Mouse (Mus musculus) gastrocnemius, postnatal 10 days (tissue): ENCODE results near the gene Kif18b. TPM values are rescaled to one million over a fixed set of nuclear protein-coding genes. Genes with fewer than 3 reads are reported as not detected.

Experiments
- DNase-seq: peaks from one replicate; pipeline ENCODE4 v3.0.0; 2021; ENCODE audit warnings: mixed read lengths
- long read RNA-seq, 2 experiments: library from polyadenylated mRNA; stranded (forward); transcript quantifications; one replicate each; pipeline ENCODE4 v2.0.0; 2021
- total RNA-seq, 2 experiments: library from RNA; stranded (reverse); gene quantifications; 2 replicates each; pipeline ENCODE4 v1.2.3; 2021

Kif18b gene
- total RNA-seq: 1 to 10 TPM; 4.0 to 5.7 TPM
- long read RNA-seq, experiment 1, transcript Kif18b-201 (16 exons, 3,326 nt): major isoform, 8 of 12 reads
- long read RNA-seq, experiment 1, partial matches to known transcripts: 4 of 12 reads
- long read RNA-seq, experiment 1, other reads (novel, unspliced or antisense): 0 of 12 reads
- long read RNA-seq, experiment 2, transcript Kif18b-201 (16 exons, 3,326 nt): major isoform, 6 of 10 reads
- long read RNA-seq, experiment 2, partial matches to known transcripts: 1 of 10 reads
- long read RNA-seq, experiment 2, other reads (novel, unspliced or antisense): 3 of 10 reads

GRCm38 (mm10) chr11:102924557-102925350 lies at the start of gene Kif18b:
Kif18b (minus strand) TSS chr11:102925124.
- peak; percentile 93 for DNase-seq

- no peak for DNase-seq
Measured at GRCm38 (mm10) chr11:102972326-102972725, 47.4 kb upstream of the Kif18b start.

GRCm38 (mm10) chr11:102971604-102972003 lies 46.7 kb upstream of the Kif18b start:
- DNase-seq: no peak

- no peak for DNase-seq
Measured at GRCm38 (mm10) chr11:102964547-102965091, 39.7 kb upstream of the Kif18b start.

- DNase-seq: no peak
Measured at GRCm38 (mm10) chr11:102963855-102964546, 39.1 kb upstream of the Kif18b start.

- DNase-seq: no peak
Measured at GRCm38 (mm10) chr11:102963246-102963854, 38.4 kb upstream of the Kif18b start.

GRCm38 (mm10) chr11:102962861-102963245 lies 37.9 kb upstream of the Kif18b start:
- DNase-seq: no peak

- no peak for DNase-seq
Measured at GRCm38 (mm10) chr11:102961082-102961481, 36.2 kb upstream of the Kif18b start.

- DNase-seq: no peak
Measured at GRCm38 (mm10) chr11:102958870-102959269, 33.9 kb upstream of the Kif18b start.

- DNase-seq: no peak
Measured at GRCm38 (mm10) chr11:102958431-102958830, 33.5 kb upstream of the Kif18b start.

GRCm38 (mm10) chr11:102957692-102958091 lies 32.8 kb upstream of the Kif18b start:
- DNase-seq: no peak

GRCm38 (mm10) chr11:102956962-102957614 lies 32.2 kb upstream of the Kif18b start:
- peak; percentile 39 for DNase-seq

- DNase-seq: no peak
Measured at GRCm38 (mm10) chr11:102952922-102953321, 28.0 kb upstream of the Kif18b start.

GRCm38 (mm10) chr11:102948043-102948961 lies 23.4 kb upstream of the Kif18b start:
- peak; percentile 30 for DNase-seq

GRCm38 (mm10) chr11:102946992-102947343 lies 22.0 kb upstream of the Kif18b start:
- no peak for DNase-seq

- DNase-seq: peak; percentile 80
Measured at GRCm38 (mm10) chr11:102946265-102946991, 21.5 kb upstream of the Kif18b start, which contains the start of gene C1ql1. C1ql1 (minus strand) TSS chr11:102946688.

GRCm38 (mm10) chr11:102945306-102946264 lies 20.7 kb upstream of the Kif18b start:
- no peak for DNase-seq

GRCm38 (mm10) chr11:102941236-102941635 lies 16.3 kb upstream of the Kif18b start:
- DNase-seq: no peak
